Mouse (Mus musculus): ENCODE results near the gene Rac2.

- TF ChIP-seq CTCF (IDR thresholded peaks at IDR 0.05; ENCODE audit: insufficient read depth, low read length) (no peak), POLR2A (IDR thresholded peaks at IDR 0.05; ENCODE audit: borderline replicate concordance, extremely low read depth, low read depth, low read length) (no peak)
Measured at GRCm38 (mm10) chr15:78599529-78600193, 27.1 kb upstream of the Rac2 start.
